Mouse (Mus musculus) layer of hippocampus, postnatal 10 days (tissue): ENCODE data around the gene Arpc4. TPM values are rescaled to one million over a fixed set of nuclear protein-coding genes. Genes with fewer than 3 reads are reported as not detected.

ENCODE experiments used
- DNase-seq, 2 experiments: peaks; one replicate each; pipeline ENCODE4 v3.0.0; 2021; ENCODE audit warnings: low spot score in 2 of 2
- total RNA-seq, 2 experiments: library from RNA; stranded (reverse); gene quantifications; 2 replicates each; pipeline ENCODE4 v1.2.3; 2021

The Arpc4 gene
- total RNA-seq, 2 experiments from 2014 or later = 324 to 337 TPM

DNA sequence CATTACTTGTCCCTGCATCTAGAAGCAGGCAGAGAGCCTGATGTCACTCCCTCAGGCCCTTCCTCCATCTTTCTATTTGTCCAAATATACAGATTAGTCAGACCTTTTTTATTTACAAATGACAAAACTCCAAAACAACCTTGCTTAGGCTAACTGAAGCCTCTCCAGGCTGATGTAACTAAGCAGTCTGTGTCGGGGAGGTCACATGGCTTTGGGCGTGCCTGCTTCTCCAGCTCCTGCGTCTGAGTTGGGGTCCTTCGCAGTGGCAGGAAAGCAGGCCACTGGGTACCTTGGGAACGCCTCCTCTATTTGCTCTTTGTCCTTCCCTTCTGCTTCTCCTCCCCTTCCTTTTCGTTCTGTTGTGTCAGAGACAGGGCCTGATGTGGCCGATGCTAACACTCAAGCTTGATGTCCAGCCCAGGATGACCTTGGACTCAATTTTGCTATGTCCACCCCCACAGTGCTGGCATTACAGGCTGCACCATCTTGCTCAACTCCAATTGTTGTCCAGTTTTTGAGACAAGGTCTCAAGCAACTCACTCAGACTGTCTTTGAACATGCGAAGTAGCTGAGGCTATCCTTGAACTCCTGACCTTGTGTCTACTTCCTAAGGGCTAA lies 13.3 kb upstream of the Arpc4 start:
- DNase-seq = no peak

DNA sequence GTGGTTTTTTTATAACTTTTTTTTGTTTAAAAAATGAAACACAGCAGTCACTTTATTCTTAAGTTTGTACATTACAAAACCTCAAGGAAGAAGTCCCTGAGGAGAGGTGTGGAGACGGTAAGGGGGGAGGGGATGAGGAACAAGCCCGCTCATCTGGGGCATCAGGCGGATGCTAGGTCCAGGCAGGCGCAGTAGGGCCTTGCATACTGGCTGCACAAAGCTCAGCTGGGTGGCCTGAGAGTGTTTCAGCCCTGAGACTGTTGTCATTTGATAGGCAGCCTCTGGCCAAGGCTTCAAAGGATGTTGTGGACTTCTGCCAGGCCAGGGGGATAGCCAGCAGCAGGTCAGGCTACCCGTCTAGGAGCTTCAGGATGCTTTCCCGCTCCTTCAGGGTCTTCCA lies 11.3 kb upstream of the Arpc4 start:
- DNase-seq = no peak

DNA sequence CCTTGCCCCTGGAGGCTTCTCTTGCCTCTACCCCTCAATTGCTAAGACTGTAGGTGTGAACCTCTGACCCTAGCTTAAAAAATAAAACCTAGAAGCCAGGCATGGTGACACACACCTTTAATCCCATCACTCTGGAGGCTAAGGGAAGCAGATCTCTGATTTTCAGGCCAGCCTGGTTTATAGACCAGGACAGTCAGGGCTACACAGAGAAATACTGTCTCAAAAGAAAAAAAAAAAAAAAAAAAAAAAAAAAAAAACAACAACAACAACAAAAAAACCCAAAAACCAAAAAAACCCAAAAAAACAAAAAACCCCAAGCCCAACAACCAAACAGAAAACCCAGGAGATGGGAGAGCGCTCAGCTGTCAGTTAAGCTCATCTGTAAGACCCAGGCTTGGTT lies 10.3 kb upstream of the Arpc4 start:
- no peak for DNase-seq

DNA sequence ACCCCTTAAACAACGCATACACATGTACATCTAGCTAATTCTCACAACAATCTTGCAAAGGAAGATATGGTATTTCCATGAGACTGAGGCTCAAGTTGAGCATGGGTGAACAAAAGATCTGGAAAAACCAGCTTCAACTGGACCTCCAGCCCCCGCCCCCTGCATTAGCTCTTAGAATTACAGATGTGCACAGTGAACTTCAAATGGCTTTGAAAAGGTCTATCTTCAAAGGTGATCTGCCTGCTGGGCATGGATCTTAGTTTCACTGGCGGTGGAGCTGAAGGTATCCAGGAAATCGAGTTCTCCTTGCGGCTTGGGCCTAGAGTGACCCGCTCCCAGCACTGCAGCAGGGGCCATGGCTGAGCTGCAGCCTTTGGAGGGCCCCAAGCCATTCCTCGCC lies 9.8 kb upstream of the Arpc4 start:
- DNase-seq = no peak

DNA sequence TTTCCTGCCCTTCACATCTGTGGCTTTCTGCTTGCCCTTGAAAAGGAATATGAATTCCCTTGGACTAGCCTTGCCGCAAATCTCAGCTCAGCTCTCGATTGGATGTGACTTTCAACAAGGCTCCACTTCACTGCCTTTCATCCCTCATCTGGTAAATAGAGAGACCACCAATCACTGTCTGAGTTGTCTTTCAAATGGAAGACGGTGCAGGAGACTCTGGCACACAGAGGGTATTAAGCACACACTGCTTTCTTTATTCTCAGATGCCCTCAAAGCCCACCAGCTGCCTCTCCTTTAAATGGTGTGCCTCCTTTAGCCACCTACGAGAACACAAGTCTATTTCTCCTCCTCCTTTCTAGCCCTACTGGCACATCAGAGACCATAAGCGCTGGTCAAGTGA lies 9.3 kb upstream of the Arpc4 start:
- no peak for DNase-seq

DNA sequence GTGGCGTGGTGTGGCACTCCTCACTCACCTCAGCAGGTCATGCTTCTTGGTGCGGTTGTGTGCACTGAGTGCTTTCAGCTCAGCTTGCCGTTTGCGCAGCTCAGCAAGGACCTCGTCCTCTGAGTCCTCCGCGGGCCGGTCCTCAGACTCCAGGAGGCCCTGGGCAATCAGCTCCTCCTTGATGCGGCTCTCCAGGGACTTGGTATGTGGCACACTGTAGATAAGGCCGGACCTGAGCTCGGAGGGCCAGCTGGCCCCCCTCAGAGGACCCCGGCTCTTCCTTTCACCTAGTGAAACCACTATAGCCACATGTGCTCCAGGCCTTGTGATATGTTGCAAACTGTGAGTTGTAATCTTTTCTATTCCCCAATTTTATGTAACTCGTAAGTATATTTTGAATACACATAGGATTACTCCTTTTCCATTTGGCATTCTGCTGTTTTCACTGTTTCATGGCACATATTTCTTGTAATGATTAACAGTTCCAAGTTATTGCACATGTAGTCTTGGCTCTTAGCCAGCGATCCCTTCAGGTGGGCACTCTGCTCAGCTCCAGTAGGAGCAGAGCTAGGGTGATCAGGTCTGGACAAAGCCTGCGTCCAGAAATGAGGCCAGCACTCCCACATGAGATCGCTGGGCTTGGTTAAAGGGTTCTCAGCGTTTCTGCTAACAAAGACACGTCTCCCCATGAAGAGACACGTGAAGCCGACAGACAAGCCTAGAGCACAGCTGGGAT lies 7.6 kb upstream of the Arpc4 start:
- no peak for DNase-seq

DNA sequence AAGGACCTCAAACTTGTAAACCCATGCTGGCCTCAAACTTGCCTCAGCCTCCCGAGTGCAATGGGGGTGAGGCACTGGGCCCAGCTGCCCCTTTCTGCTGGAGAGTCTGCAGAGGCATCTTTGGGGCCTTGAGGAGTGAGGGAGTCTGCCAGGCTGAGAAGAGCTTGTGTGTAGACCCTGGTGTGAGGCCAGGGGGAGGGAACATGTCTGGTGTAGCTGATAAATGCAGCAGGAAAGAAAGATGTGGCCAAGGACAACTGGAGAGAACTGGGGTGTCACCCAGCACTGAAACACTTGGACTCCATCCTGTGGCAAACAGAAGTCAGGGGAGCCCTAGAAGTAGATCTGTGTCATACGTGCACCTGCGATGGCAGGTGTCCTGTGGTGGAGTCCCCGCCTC lies 4.4 kb upstream of the Arpc4 start:
- no peak for DNase-seq

DNA sequence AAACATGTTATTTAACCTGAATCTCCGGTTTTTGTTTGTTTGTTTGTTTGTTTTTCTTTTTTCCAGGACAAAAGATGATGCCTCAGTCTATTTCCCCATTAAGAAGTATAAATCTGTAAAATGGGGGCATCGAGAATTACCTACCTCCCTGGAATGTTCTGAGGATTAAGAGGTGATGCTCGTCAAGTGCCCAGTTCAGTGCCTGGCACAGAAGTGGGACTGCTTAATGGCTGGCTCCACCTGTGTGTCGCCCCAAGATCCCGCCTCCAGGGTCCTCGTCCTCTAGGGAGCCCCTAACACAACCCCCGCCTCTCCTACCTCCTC lies 781 bp upstream of the Arpc4 start:
- no peak for DNase-seq

DNA sequence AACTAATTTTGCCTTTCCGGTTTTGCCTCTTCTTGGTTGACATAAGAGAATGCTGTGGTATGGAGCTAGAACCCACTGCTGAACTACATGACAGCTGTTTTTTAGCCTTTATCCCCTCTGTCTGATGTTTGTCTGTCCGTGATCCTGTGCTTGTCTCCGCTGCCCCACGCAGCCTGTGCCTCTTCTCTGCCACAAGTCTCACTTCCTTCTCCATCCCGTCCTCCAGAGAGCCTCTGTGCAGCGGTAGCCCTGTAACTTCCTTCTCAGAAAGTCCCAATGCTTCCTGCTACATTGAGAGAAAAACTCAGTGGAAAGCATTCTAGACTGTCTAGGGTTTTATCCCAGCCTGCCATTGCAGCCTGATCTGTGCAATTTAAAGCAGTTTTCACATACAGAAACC lies 1.3 kb downstream of the Arpc4 start:
- DNase-seq = no peak

DNA sequence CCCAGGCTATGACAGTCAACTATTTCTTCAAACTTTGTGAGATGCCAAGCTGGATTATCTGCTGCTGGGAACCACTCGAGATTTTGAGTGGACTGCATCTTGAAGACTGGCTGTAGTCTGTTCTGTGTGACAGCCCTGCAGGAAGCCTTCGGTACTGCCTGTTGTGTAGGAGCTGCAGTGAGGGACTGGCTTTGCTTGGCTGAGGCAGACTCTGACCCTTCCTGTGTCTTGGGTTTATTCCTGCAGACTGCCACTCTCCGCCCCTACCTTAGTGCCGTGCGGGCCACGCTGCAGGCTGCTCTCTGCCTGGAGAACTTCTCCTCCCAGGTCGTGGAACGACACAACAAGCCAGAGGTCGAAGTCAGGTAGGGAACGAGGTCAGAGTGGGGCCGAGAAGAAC lies 2.6 kb downstream of the Arpc4 start:
- DNase-seq = no peak

DNA sequence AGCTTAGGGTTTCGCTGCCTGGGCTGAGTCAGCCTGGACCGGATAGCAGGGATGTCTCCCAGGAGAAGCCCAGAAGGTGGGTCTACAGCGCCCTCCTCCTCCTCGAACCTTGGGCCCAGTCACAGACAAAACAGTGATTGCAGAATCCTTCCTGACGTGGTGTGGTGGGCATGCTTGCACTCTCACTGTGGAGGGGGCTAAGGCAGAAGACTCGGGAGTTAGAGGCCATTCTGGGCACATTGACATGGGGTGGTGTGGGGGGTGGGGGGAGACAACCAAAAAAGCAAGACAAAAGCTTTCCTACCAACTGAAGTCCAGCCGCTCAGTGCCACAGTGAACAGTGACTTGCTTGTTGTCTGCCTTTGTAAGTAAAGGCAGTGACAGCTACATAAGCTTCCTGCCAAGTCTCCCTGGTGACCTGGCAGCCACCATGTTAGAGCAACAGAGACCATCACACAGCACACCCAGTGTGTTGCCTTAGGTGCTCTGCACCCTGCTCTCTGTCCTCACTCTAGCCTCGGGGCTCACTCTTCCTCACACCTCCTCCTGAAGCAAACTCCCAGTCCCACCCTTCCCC lies 6.5 kb downstream of the Arpc4 start:
- DNase-seq = peak; percentile 45 to 53

DNA sequence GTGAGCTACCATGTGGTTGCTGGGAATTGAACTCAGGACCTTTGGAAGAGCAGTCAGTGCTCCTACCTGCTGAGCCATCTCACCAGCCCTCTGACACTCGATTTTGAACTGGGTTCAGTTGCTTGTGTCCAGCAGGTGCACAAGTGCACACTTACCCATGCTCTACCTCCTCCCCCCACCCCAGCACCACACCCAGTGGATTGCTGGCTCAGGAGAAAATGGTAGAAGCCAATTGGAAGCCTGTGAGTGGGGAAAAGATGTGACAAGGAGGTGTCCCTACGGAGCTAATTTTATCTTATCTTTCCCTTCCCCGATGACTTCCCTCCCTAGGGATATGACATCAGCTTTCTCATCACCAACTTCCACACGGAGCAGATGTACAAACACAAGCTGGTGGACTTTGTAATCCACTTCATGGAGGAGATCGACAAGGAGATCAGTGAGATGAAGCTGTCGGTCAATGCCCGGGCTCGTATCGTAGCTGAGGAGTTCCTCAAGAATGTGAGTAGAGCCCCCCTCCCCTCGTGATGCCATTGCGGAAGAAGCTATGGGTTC lies 7.3 kb downstream of the Arpc4 start:
- DNase-seq = no peak

DNA sequence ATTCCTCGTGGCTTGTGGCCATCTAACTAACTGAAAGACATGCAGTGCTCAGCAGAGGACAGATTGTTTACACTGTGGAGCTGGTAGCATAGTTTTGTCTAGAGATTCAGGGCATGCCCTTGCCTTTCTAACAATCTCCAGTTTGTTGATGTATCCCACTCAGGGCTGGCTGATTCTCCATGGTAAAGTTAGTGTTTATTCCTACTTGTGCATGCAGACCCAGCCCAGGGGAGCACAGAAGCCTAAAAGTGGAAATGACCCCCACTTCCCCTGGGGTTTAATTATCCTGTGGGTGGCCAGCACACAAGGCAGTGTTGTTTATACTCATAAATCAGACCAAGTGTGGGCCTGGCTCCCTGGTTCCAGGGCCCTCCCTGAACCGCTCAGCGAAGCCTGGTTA lies 8.1 kb downstream of the Arpc4 start:
- DNase-seq = no peak

DNA sequence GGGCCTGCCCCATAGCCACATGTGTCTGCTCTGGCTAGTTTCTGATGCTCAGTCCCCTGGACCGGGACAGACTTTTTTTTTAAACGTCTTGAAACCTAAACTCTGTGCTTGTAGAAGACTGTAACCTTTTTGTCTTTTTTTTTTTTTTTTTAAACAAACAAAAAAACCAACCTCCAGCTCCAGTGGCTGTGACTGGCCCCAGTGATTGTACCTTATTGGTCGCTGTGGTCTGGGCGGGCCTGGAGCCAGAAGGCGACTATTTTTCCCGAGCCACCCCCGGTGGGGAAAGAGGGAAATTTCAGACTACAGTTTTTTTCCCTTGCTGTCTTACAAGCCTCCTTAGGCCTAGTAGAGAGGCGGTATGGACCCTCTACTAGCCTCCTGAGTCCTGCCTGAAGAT lies 11.0 kb downstream of the Arpc4 start, which contains the start of gene Ttll3:
Gene Ttll3 (plus strand): TSS at position 301 of the 400 bp plus-strand sequence.
- no peak for DNase-seq

DNA sequence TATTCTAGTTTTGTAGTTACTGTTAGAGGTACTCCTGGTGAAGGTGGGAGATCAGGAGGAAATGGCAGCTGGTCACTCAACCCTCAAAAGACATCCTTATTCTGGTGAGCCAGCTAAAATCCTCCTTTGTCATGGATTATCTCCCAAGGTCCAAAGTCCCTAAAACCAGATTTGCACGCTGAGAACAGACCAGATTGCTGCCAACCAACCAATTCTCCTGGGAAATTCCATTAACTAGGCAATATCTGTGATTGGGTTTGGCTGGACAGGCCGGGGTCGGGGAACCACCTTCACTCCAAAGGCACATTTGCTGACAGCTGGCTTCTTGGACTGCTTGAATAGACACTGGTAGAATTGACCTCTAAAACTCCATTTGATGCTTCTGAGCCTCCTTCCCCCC lies 12.8 kb downstream of the Arpc4 start:
- no peak for DNase-seq

DNA sequence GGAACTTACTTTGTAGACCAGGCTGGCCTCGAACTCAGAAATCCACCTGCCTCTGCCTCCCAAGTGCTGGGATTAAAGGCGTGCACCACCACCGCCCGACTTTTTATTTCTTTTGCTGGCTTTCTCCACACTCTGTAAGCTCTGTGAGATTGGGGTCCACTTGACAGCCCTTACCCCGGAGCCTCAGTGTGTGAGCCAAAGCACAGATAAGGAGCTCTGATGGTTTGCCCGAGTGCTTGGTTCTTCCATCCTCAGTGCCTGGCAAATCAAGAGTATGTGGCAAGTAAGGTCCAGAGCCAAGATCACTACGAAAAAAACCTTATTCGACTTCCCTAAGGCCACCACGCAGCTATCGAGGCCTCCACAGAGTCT lies 14.1 kb downstream of the Arpc4 start:
- no peak for DNase-seq

DNA sequence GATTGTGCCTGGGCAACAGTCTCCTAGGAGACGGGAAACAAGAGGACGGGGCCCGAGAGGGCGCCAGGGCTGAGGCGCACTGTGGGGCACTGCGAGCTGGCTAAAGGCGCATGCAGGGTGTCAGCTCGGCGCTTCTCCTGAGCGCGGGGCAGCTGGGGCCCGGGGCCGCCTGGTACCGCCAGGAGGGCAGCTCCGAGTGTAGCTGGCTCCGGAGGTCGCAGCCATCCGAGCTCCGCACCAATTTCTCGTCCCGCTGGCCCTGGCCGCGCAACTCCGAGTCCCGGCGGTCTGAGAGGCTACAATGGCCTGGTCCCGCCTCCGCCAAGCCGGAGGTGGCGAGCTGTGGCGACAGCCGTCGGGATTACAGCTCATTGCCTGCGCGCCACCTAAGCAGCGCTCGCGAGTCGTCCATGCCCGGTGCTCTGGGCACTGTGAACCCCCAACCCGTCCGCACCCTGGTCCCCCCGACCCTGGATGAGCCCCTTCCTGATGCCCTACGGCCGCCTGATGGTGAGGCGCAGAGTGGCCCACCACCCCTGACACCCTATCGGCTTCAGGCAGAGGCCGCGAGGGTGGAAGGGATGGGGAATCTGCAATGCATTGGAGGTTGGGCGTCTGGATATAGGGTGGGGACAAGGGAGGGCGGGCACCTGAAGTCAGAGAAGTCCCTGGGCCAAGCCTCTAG lies 14.6 kb downstream of the Arpc4 start:
- peak; percentile 71 to 73 for DNase-seq

DNA sequence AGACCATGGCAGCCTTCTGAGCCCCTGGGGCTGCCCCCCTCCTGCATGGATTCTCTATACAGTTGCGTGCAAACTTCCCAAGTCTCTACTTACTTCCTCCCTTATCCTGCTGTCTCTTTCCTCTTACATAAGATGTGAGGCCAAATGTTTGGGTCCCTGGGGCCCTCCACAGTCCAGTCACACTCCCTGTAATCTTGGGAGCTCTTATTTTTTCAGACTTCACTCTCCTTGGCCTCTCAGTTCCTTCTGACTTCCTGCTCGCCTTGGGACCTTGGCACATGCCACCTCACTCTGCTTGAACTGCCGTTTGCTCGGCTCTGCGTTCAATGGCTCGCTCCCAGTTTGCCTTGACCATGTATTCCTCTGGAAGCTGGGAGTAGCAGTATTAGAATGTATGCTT lies 16.0 kb downstream of the Arpc4 start:
- DNase-seq = no peak

DNA sequence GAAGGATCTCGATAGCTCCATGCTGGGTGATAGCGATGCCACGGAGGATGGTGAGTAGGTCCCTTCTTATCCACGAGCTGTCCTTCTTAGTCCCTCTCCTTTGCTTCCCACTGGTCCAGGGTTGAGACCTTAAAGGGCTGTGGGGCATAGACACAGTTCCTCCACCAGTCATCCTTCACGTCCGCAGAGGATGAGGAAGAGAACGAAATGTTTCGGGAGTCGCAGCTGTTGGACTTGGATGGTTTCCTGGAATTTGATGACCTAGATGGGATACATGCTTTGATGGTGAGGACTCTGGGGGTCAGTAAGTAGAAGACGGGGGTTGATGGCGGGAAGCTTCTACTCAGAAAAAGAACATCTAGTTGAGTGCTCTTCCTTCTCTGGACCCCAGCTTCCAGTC lies 16.9 kb downstream of the Arpc4 start:
- DNase-seq = no peak

DNA sequence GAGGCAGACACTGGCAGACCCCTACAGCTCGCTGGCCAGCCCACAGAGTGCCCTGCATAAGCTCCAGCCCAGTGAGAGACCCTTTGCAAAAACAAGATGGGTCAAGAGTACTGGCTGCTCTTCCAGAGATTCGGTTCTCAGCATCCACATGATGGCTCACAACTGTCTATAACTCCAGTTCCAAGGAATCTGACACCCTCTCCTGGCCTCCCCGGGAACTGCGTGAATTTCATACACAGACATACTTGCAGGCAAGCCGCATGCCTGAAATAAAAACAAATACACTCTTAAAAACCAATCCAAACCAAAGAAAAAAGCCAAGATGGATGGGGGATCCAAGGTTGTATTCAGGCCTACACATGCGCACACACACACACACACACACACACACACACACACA lies 17.6 kb downstream of the Arpc4 start:
- DNase-seq = no peak

DNA sequence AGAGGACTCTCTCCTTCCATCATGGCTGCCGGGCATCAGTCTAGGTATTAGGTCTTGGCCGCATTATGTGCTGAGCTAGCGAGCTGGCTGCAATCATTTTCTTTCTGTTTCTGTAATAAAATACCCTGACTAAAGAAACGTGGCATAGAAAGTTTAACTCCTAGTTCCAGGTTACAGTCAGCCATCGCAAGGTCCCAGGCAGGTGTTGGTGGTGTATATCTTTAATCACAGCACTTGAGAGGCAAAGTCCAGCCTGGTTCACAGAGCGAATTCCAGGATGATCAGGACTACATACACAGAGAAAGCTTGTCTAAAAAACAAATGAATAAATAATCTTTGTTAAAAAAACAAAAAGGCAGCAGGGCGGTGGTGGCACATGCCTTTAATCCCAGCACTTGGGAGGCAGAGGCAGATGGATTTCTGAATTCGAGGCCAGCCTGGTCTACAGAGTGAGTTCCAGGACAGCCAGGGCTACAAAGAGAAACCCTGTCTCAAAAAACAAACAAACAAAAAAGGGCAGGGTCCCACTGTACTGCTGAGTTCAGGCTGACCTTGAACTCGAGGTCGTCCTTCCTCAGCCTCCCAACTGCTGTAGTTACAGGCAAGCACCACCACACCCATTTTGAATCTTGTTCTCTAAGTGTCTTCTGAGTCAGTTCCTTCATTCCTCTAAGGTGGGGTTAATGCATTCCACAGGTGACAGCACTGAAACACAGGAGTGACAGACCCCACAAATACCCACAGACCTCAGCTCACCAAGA lies 18.5 kb downstream of the Arpc4 start:
- DNase-seq = no peak
